Mouse (Mus musculus) heart, adult 2 months (tissue): ENCODE measurements around the gene Fgfr2.

Experiments
- CTCF ChIP-seq: fragments of 200-600 bp; IDR thresholded peaks from 2 replicates; pipeline ENCODE4 v1.8.1; 2022; ENCODE audit warnings: antibody characterized with exemption, mild to moderate bottlenecking, moderate library complexity
- EP300 ChIP-seq: fragments of 200-500 bp; IDR thresholded peaks from 2 replicates; pipeline ENCODE4 v1.6.1; 2011; ENCODE audit warnings: low read depth, low read length, control low read depth; ENCODE audit not compliant: insufficient read depth

- TF ChIP-seq CTCF (no peak), EP300 (no peak)
Observed at GRCm38 (mm10) chr7:132558141-132558736, 564.9 kb downstream of the Fgfr2 start.
